Mouse (Mus musculus) kidney, adult 8-10 months (tissue): Measurements from ENCODE around the gene Vmn1r221.
"Not testable (repeated sequence)": the region's sequence is repeated elsewhere in the genome, so short reads cannot be mapped to it uniquely, and the experiment has no call there.

Experiments used
- DNase-seq, 2 experiments: peaks; one replicate each; pipeline ENCODE4 v3.0.0; 2022

Gene Vmn1r221

DNA sequence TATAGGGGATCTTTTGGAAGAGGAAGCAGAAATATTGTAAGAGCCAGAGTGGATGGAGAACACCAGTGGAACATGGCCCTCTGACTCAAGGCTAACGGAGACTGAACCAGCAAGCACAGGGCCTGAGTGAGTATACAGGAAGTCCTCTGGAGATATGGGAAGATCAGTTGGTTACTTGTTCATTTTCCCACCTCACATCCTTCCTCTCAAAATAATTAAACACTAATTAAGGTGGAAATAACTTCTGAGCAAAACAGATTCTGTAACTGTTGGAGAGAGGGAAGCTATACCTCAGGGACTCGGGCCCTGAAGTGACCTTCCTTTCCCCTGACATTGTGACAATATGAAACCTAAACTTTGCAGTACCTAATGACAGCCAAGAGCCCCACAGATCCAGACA is at the start of gene Vmn1r221:
Gene Vmn1r221 (plus strand): TSS at position 301 of the 400 bp plus-strand sequence.
- DNase-seq = not testable (repeated sequence)

DNA sequence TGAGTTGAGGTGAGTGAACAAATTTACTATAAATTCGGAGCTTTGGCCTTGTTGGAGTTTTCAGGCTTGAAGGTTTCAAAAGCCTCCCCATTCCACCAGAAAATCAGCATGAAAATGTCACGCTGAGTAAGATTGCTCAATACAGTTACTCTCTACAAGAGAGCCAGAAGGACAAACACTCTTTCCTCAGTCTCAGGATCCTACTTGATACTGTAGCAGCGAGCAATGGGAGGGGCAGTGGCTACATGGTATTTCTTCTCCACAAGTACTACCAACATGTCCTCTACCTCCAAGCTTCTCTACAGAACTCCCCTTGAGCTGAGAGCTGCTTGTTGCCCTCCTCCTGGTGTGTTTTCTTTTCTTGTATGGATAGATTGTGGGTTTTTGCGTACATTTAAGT is 47.5 kb upstream of the Vmn1r221 start:
- DNase-seq = not testable (repeated sequence)

DNA sequence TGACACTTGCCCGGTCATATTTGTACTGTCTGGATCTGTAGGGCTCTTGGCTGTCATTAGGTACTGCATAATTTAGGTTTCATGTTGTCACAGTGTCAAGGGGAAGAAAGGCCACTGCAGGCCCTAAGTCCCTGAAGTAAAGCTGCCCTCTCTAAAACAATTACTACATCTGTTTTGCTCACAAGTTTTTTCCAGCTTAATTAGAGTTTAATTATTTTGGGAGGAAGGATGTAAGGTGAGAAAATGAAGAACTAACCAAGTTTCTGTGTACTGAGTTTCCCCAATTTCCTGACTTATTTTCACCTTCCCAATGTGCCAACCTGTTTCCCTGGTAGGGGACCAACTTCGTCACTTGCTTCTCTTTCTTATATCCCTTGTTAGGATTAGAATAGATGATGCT is 26.1 kb upstream of the Vmn1r221 start, which contains the start of gene Vmn1r220:
Gene Vmn1r220 (minus strand): TSS at position 101 of the 400 bp plus-strand sequence.
- no peak for DNase-seq

DNA sequence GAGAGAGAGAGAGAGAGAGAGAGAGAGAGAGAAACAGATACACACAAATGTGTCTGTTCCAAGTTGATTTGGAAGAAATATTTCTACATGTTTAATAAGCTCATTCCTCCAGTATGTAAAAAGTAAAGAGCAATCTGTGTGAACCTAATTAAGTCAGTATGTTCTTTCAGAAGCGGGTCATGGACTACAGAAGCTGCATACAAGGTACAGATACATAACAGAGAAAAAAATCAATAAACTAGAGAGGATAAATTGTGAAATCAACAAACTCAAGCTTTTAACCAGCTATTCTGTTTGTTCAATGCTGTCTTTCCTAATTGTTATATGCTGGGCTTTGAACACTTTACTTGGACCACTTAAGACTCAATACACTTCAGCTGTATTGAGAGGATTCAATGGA is 10.0 kb upstream of the Vmn1r221 start:
- DNase-seq = not testable (repeated sequence)

DNA sequence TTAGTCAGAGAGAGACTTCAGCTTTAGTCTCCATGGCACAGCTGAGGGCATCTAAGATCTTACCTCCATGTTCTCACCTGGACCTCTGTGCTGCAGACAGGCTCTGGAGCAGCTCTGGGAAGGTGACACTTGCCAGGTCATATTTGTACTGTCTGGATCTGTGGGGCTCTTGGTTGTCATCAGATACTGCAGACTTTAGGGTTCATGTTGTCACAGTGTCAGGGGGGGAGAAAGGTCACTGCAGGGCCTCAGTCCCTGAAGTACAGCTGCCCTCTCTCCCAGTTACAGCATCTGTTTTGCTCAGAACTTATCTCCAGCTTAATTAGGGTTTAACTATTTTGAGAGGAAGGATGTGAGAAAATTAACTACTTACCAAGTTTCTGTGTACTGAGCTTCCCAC is 21.9 kb downstream of the Vmn1r221 start, which contains the start of gene Vmn1r222:
Gene Vmn1r222 (minus strand): TSS at position 101 of the 400 bp plus-strand sequence.
- DNase-seq = not testable (repeated sequence)

DNA sequence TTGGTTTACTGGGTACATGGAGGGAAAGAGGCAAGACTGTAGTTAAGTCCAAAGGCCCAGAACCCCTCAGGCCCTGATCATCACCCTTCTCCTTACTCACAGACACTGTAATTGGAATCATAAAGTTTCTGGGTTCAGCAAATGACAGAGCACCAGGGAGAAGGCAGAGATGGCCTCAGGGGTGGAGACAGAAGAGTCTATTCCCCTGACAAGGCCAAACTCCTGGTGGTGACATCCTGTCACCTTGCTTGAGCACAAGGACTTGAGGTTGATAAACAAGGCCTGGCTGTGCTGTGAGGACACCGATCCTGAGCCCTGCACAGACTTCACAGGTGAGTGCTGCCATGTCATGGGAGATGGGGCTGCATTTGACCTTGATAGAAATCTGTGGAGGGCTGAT is 32.9 kb downstream of the Vmn1r221 start, which contains the start of gene Vmn1r223:
Gene Vmn1r223 (plus strand): TSS at position 301 of the 400 bp plus-strand sequence.
- not testable (repeated sequence) for DNase-seq

DNA sequence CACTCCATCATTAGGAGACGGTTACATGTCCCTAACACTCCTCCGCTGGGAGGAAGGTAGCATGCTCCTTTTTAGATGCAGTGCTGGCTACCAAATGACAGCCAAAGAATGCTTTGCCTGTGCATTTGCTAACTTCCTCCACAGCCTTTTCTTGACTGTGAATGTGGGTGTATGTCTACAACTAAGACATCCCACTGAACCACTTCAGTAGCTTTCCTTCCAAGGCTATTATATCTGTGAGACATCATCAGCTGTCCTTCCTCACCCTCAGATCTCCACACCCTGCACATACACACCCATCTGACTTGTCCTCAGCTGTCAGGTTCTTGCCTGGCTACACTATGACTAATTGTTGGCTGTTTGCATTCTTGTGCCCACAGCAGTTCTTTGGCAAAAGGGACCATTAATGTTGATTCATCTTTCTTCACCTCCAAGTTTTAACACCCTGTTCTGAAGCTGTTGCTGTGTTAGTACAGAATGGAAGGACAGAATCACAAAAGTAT is 44.7 kb downstream of the Vmn1r221 start:
- no peak for DNase-seq

DNA sequence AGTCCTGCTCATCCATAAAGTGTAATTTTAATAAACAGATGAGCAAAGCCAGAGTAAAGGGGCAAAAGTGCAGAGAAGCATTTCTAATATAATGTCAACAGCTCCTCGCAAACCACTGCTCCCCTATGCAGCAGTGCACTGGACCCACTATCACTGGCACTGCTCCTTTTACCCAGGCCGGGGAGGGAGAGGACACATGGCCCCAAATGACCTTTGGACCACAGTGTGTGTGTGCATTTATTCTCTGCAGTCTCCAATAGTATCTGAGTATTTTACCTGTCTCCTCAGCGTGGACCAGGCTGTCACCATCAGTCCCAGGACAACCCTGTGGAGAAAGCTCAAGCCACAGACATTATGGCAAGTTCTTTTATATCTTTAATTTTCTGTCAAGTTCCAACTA is 54.7 kb downstream of the Vmn1r221 start:
- DNase-seq = not testable (repeated sequence)

DNA sequence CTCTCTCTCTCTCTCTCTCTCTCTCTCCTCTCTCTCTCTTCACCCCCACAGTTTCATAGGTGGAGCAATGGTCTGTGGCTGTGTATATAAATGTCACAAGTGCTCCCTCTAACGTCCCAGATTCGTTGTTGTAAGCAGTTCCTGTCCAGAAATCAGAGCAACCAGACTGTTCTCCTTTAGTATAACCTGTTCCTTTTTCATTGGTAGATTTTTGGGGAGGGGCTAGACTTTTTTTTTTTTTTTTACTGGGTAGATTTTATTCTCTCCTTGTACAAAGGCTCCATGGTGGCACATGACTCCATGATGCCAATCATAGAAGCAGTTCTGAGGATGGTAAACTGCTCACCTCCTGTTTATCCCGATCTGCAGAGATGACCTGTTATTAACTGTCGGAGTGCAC is 55.2 kb downstream of the Vmn1r221 start:
- DNase-seq = not testable (repeated sequence)

DNA sequence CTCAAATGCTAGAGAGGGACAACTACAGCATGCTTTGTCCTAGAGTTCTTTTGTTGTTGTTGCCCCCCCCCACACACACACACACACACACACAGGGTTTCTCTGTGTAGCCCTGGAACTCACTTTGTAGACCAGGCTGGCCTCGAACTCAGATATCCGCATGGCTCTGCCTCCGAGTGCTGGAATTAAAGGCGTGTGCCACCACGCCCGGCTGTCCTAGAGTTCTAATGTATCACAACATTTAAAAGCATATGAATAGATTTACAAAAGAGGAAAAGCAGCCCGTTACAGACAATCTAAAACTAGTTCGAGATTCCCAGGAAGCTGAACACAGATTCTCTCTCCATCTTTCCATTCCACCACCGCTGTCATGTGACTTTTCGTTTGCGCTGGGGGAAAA is 55.8 kb downstream of the Vmn1r221 start:
- DNase-seq = no peak

DNA sequence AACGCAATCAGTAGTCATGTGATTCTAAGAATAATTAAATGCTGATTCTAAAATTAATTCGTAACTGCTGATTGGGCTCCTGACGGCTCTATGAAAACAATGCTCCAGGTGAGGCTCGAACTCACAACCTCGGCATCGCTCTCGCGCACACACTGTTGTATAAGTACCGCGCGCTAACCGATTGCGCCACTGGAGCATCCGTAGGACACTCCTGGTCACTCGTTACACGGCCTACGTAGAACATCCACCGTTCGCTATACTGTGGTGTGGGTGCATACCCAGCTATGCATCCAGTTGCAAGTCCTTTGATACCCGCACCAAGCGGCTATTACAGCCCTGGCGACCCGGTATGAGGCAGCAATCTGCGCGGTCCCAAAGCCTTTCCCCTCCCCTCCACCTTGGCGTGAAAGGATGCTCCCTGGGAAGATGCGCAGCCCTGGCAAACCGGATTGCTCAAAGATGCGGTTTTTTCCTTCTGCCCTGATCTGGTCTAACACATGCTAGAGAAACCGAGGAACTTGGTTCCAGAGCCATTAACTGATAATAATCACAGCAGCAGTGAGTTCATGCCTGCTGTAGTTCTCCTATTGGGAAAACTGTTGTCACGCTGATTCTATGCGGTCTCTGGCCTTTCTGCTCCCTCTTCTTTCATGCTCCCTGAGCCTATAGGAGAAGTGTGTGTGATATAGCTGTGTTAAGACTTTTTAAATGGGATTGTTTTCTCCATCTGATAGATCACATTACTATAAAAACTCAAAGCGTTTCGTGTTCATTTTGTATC is 56.6 kb downstream of the Vmn1r221 start:
- no peak for DNase-seq
